Mouse (Mus musculus): Measurements from ENCODE around the gene Gm9507. TPM values are rescaled to one million over a fixed set of nuclear protein-coding genes. Genes with fewer than 3 reads are reported as not detected.
"Not testable (repeated sequence)": the region's sequence is repeated elsewhere in the genome, so short reads cannot be mapped to it uniquely, and the experiment has no call there.

The Gm9507 gene
- polyA plus RNA-seq, 1 experiment, result not detected

- TF ChIP-seq MAX (IDR thresholded peaks at IDR 0.05) (no peak), MYOD1 (IDR thresholded peaks at IDR 0.05; ENCODE audit: control insufficient read depth, insufficient read length, low read depth) (no peak), FOSL1 (IDR thresholded peaks at IDR 0.05; ENCODE audit: insufficient read depth, low read length, poor library complexity, severe bottlenecking) (no peak), MYOG (IDR thresholded peaks at IDR 0.05; ENCODE audit: control insufficient read depth, extremely low read depth, insufficient read length) (no peak), CEBPB (IDR thresholded peaks at IDR 0.05; ENCODE audit: low read depth) (no peak), CTCF (IDR thresholded peaks at IDR 0.05; ENCODE audit: control insufficient read depth, insufficient read depth, insufficient read length) (no peak), USF1 (IDR thresholded peaks at IDR 0.05; ENCODE audit: low read depth) (no peak)
- no peak overlapping the region for H3ac ChIP-seq (ENCODE audit: control insufficient read depth, insufficient read length, low read depth)
Measured at GRCm38 (mm10) chr10:77804095-77804494, 7.5 kb downstream of the Gm9507 start.

GRCm38 (mm10) chr10:77798921-77799508 is 12.6 kb downstream of the Gm9507 start, which contains the start of gene Gm19668:
Gene Gm19668, minus strand, starts transcription at chr10:77799133.
- no peaks in the 10 kb centered on the region for H3K36me3 ChIP-seq (ENCODE audit: control insufficient read depth, insufficient read depth)
- no peaks in the 10 kb centered on the region for H3K79me3 ChIP-seq (ENCODE audit: low read depth)
- no peak within 1 kb of the TSS for H3ac ChIP-seq (ENCODE audit: control insufficient read depth, insufficient read length, low read depth)
- H3K79me2 ChIP-seq (ENCODE audit: control insufficient read depth, insufficient read depth), result no peaks in the 10 kb centered on the region
- H3K27me3 ChIP-seq (ENCODE audit: control insufficient read depth, insufficient read depth, insufficient read length), result peaks cover 7% of the 10 kb centered on the region
- peak; percentile 19 for TF ChIP-seq MYOD1 (IDR thresholded peaks at IDR 0.05; ENCODE audit: control insufficient read depth, insufficient read length, low read depth)
- no peak for TF ChIP-seq MAX (IDR thresholded peaks at IDR 0.05)
- TF ChIP-seq FOSL1 (IDR thresholded peaks at IDR 0.05; ENCODE audit: insufficient read depth, low read length, poor library complexity, severe bottlenecking), result no peak
- no peak within 1 kb of the TSS for H3K4me3 ChIP-seq (ENCODE audit: insufficient read depth, poor library complexity, severe bottlenecking)

More at GRCm38 (mm10) chr10:77804095-77804494, 7.5 kb downstream of the Gm9507 start:
- Histone ChIP-seq H3K27me3 (ENCODE audit: control insufficient read depth, insufficient read depth, insufficient read length) (no peaks in the 10 kb centered on the region), H3K79me2 (ENCODE audit: control insufficient read depth, insufficient read depth) (no peaks in the 10 kb centered on the region), H3K79me3 (ENCODE audit: low read depth) (no peaks in the 10 kb centered on the region), H3K4me3 (ENCODE audit: insufficient read depth, poor library complexity, severe bottlenecking) (no peak overlapping the region), H3K36me3 (ENCODE audit: control insufficient read depth, insufficient read depth) (no peaks in the 10 kb centered on the region)

- H3K79me2 ChIP-seq (ENCODE audit: control insufficient read depth, insufficient read depth); H3K79me3 ChIP-seq (ENCODE audit: low read depth); H3K36me3 ChIP-seq (ENCODE audit: control insufficient read depth, insufficient read depth); H3ac ChIP-seq (ENCODE audit: control insufficient read depth, insufficient read length, low read depth); H3K27me3 ChIP-seq (ENCODE audit: control insufficient read depth, insufficient read depth, insufficient read length); H3K4me3 ChIP-seq (ENCODE audit: insufficient read depth, poor library complexity, severe bottlenecking): not testable (repeated sequence)
Measured at GRCm38 (mm10) chr10:77798164-77798920, 13.3 kb downstream of the Gm9507 start.

- no peaks in the 10 kb centered on the region for H3K79me2 ChIP-seq (ENCODE audit: control insufficient read depth, insufficient read depth)
Measured at GRCm38 (mm10) chr10:77797677-77798076, 14.0 kb downstream of the Gm9507 start.

GRCm38 (mm10) chr10:77794976-77795375 is 16.7 kb downstream of the Gm9507 start, which contains the start of gene Gm9639:
Gene Gm9639, minus strand, starts transcription at chr10:77795076.
- no peak for TF ChIP-seq MYOG (IDR thresholded peaks at IDR 0.05; ENCODE audit: control insufficient read depth, extremely low read depth, insufficient read length)

More at GRCm38 (mm10) chr10:77797677-77798076, 14.0 kb downstream of the Gm9507 start:
- TF ChIP-seq FOSL1 (IDR thresholded peaks at IDR 0.05; ENCODE audit: insufficient read depth, low read length, poor library complexity, severe bottlenecking), result no peak
- TF ChIP-seq CEBPB (IDR thresholded peaks at IDR 0.05; ENCODE audit: low read depth), result no peak
- no peak for TF ChIP-seq CTCF (IDR thresholded peaks at IDR 0.05; ENCODE audit: control insufficient read depth, insufficient read depth, insufficient read length)
- TF ChIP-seq MAX (IDR thresholded peaks at IDR 0.05), result no peak
- no peak for TF ChIP-seq USF1 (IDR thresholded peaks at IDR 0.05; ENCODE audit: low read depth)
- TF ChIP-seq MYOG (IDR thresholded peaks at IDR 0.05; ENCODE audit: control insufficient read depth, extremely low read depth, insufficient read length), result no peak
- no peak for TF ChIP-seq MYOD1 (IDR thresholded peaks at IDR 0.05; ENCODE audit: control insufficient read depth, insufficient read length, low read depth)
- Histone ChIP-seq H3K27me3 (ENCODE audit: control insufficient read depth, insufficient read depth, insufficient read length) (peaks cover 7% of the 10 kb centered on the region), H3K79me3 (ENCODE audit: low read depth) (no peaks in the 10 kb centered on the region), H3K4me3 (ENCODE audit: insufficient read depth, poor library complexity, severe bottlenecking) (no peak overlapping the region), H3K36me3 (ENCODE audit: control insufficient read depth, insufficient read depth) (no peaks in the 10 kb centered on the region), H3ac (ENCODE audit: control insufficient read depth, insufficient read length, low read depth) (no peak overlapping the region)

GRCm38 (mm10) chr10:77788621-77789020 is 23.0 kb downstream of the Gm9507 start:
- TF ChIP-seq USF1 (IDR thresholded peaks at IDR 0.05; ENCODE audit: low read depth) (no peak), MAX (IDR thresholded peaks at IDR 0.05) (no peak), CEBPB (IDR thresholded peaks at IDR 0.05; ENCODE audit: low read depth) (no peak)
- Histone ChIP-seq H3K79me3 (ENCODE audit: low read depth) (no peaks in the 10 kb centered on the region), H3ac (ENCODE audit: control insufficient read depth, insufficient read length, low read depth) (no peak overlapping the region), H3K4me3 (ENCODE audit: insufficient read depth, poor library complexity, severe bottlenecking) (no peak overlapping the region), H3K27me3 (ENCODE audit: control insufficient read depth, insufficient read depth, insufficient read length) (peaks cover 3% of the 10 kb centered on the region), H3K36me3 (ENCODE audit: control insufficient read depth, insufficient read depth) (no peaks in the 10 kb centered on the region), H3K79me2 (ENCODE audit: control insufficient read depth, insufficient read depth) (no peaks in the 10 kb centered on the region)

More at GRCm38 (mm10) chr10:77794976-77795375, 16.7 kb downstream of the Gm9507 start, which contains the start of gene Gm9639:
- Histone ChIP-seq H3ac (ENCODE audit: control insufficient read depth, insufficient read length, low read depth) (no peak within 1 kb of the TSS), H3K27me3 (ENCODE audit: control insufficient read depth, insufficient read depth, insufficient read length) (peaks cover 7% of the 10 kb centered on the region), H3K36me3 (ENCODE audit: control insufficient read depth, insufficient read depth) (no peaks in the 10 kb centered on the region), H3K79me3 (ENCODE audit: low read depth) (no peaks in the 10 kb centered on the region), H3K79me2 (ENCODE audit: control insufficient read depth, insufficient read depth) (no peaks in the 10 kb centered on the region), H3K4me3 (ENCODE audit: insufficient read depth, poor library complexity, severe bottlenecking) (no peak within 1 kb of the TSS)

- H3K79me3 ChIP-seq (ENCODE audit: low read depth); H3K4me3 ChIP-seq (ENCODE audit: insufficient read depth, poor library complexity, severe bottlenecking); H3ac ChIP-seq (ENCODE audit: control insufficient read depth, insufficient read length, low read depth); H3K27me3 ChIP-seq (ENCODE audit: control insufficient read depth, insufficient read depth, insufficient read length); H3K36me3 ChIP-seq (ENCODE audit: control insufficient read depth, insufficient read depth); H3K79me2 ChIP-seq (ENCODE audit: control insufficient read depth, insufficient read depth): not testable (repeated sequence)
Measured at GRCm38 (mm10) chr10:77787876-77788275, 23.8 kb downstream of the Gm9507 start, which contains the start of gene Gm7137. Gene Gm7137, minus strand, starts transcription at chr10:77788200.

GRCm38 (mm10) chr10:77783396-77783795 is 28.2 kb downstream of the Gm9507 start:
- not testable (repeated sequence) for H3ac ChIP-seq (ENCODE audit: control insufficient read depth, insufficient read length, low read depth); H3K27me3 ChIP-seq (ENCODE audit: control insufficient read depth, insufficient read depth, insufficient read length); H3K79me2 ChIP-seq (ENCODE audit: control insufficient read depth, insufficient read depth); H3K4me3 ChIP-seq (ENCODE audit: insufficient read depth, poor library complexity, severe bottlenecking); H3K36me3 ChIP-seq (ENCODE audit: control insufficient read depth, insufficient read depth); H3K79me3 ChIP-seq (ENCODE audit: low read depth)

GRCm38 (mm10) chr10:77782442-77782841 is 29.2 kb downstream of the Gm9507 start, which contains the start of gene Gm3250:
Gene Gm3250, minus strand, starts transcription at chr10:77782542.
- H3K79me3 ChIP-seq (ENCODE audit: low read depth); H3K4me3 ChIP-seq (ENCODE audit: insufficient read depth, poor library complexity, severe bottlenecking); H3K27me3 ChIP-seq (ENCODE audit: control insufficient read depth, insufficient read depth, insufficient read length); H3K36me3 ChIP-seq (ENCODE audit: control insufficient read depth, insufficient read depth); H3ac ChIP-seq (ENCODE audit: control insufficient read depth, insufficient read length, low read depth); H3K79me2 ChIP-seq (ENCODE audit: control insufficient read depth, insufficient read depth): not testable (repeated sequence)

Data from C2C12 (cell line).